Mouse (Mus musculus): ENCODE measurements around the gene Rai14. TPM values are rescaled to one million over a fixed set of nuclear protein-coding genes. Genes with fewer than 3 reads are reported as not detected.
"Not testable (repeated sequence)": the region's sequence is repeated elsewhere in the genome, so short reads cannot be mapped to it uniquely, and the experiment has no call there.

Gene Rai14
- polyA plus RNA-seq, 1 experiment from 2014 or later = 55.3 TPM

- no peak for TF ChIP-seq CTCF (IDR thresholded peaks at IDR 0.05)
- ChIA-PET POLR2A (no interaction called here), CTCF (interaction anchor here (1.6 to 2.1 kb wide), 2 partner anchors 22 to 61 kb away, joined by 4 to 5 read pairs; no protein-coding TSS in a partner anchor)
- DNase-seq (ENCODE audit: low read depth, low spot score) (no peak), ATAC-seq (no peak)
- H3K27me3 ChIP-seq = no peaks in the 10 kb centered on the region
- in situ Hi-C loops (cut with MboI; ENCODE audit: low pct_unique_long_range_greater_than_20kb) = no loop called here
Observed at GRCm38 (mm10) chr15:10564201-10564600, 150.2 kb downstream of the Rai14 start.

- ChIA-PET CTCF (no interaction called here), POLR2A (no interaction called here)
- in situ Hi-C loops (cut with MboI; ENCODE audit: low pct_unique_long_range_greater_than_20kb) = no loop called here
- ATAC-seq = no peak
- DNase-seq (ENCODE audit: low read depth, low spot score) = no peak
- H3K27me3 ChIP-seq = no peaks in the 10 kb centered on the region
- no peak for TF ChIP-seq CTCF (IDR thresholded peaks at IDR 0.05)
Observed at GRCm38 (mm10) chr15:10562281-10562680, 152.1 kb downstream of the Rai14 start.

GRCm38 (mm10) chr15:10560005-10560404, 154.4 kb downstream of the Rai14 start:
- POLR2A ChIA-PET = no interaction called here
- CTCF ChIA-PET = no interaction called here
- TF ChIP-seq CTCF (IDR thresholded peaks at IDR 0.05) = no peak
- in situ Hi-C loops (cut with MboI; ENCODE audit: low pct_unique_long_range_greater_than_20kb) = no loop called here
- H3K27me3 ChIP-seq = no peaks in the 10 kb centered on the region
- DNase-seq (ENCODE audit: low read depth, low spot score) (no peak), ATAC-seq (peak; percentile 71)

GRCm38 (mm10) chr15:10558465-10558864, 156.0 kb downstream of the Rai14 start, which contains the start of gene Ttc23l:
TSS of gene Ttc23l (minus strand) at chr15:10558668.
- ATAC-seq (no peak), DNase-seq (ENCODE audit: low read depth, low spot score) (no peak)
- ChIA-PET CTCF (no interaction called here), POLR2A (no interaction called here)
- in situ Hi-C loops (cut with MboI; ENCODE audit: low pct_unique_long_range_greater_than_20kb) = no loop called here
- TF ChIP-seq CTCF (IDR thresholded peaks at IDR 0.05) = no peak
- H3K27me3 ChIP-seq = no peaks in the 10 kb centered on the region

GRCm38 (mm10) chr15:10554336-10554735, 160.1 kb downstream of the Rai14 start:
- DNase-seq (ENCODE audit: low read depth, low spot score) (no peak), ATAC-seq (peak; percentile 35)
- no peaks in the 10 kb centered on the region for H3K27me3 ChIP-seq
- ChIA-PET CTCF (interaction anchor here (1.0 to 2.1 kb wide), 2 partner anchors 9 to 20 kb away, joined by 3 to 6 read pairs; no protein-coding TSS in a partner anchor), POLR2A (no interaction called here)
- no peak for TF ChIP-seq CTCF (IDR thresholded peaks at IDR 0.05)
- in situ Hi-C loops (cut with MboI; ENCODE audit: low pct_unique_long_range_greater_than_20kb) = no loop called here

- ATAC-seq (no peak), DNase-seq (ENCODE audit: low read depth, low spot score) (no peak)
- no peak for TF ChIP-seq CTCF (IDR thresholded peaks at IDR 0.05)
Observed at GRCm38 (mm10) chr15:10540271-10541088, 173.9 kb downstream of the Rai14 start.

GRCm38 (mm10) chr15:10535969-10536368, 178.5 kb downstream of the Rai14 start:
- ChIA-PET CTCF (no interaction called here), POLR2A (no interaction called here)
- no peaks in the 10 kb centered on the region for H3K27me3 ChIP-seq
- DNase-seq (ENCODE audit: low read depth, low spot score) (no peak), ATAC-seq (no peak)
- no peak for TF ChIP-seq CTCF (IDR thresholded peaks at IDR 0.05)
- in situ Hi-C loops (cut with MboI; ENCODE audit: low pct_unique_long_range_greater_than_20kb) = no loop called here

More at GRCm38 (mm10) chr15:10540271-10541088, 173.9 kb downstream of the Rai14 start:
- in situ Hi-C loops (cut with MboI; ENCODE audit: low pct_unique_long_range_greater_than_20kb) = no loop called here
- H3K27me3 ChIP-seq = no peaks in the 10 kb centered on the region
- ChIA-PET POLR2A (interaction anchor here (0.6 kb wide), 1 partner anchor 180 kb away, joined by 9 read pairs; no protein-coding TSS in a partner anchor), CTCF (interaction anchor here (1.0 kb wide), 1 partner anchor 39 kb away, joined by 3 read pairs; no protein-coding TSS in a partner anchor)

- CTCF ChIA-PET = interaction anchor here (0.6 kb wide), 1 partner anchor 64 kb away, joined by 3 read pairs; the partner anchor contains the start of gene Dnajc21
Observed at GRCm38 (mm10) chr15:10534591-10534990, 179.8 kb downstream of the Rai14 start.

GRCm38 (mm10) chr15:10533361-10533760, 181.1 kb downstream of the Rai14 start:
- ATAC-seq; H3K27me3 ChIP-seq; DNase-seq (ENCODE audit: low read depth, low spot score); POLR2A ChIA-PET; in situ Hi-C loops (cut with MboI; ENCODE audit: low pct_unique_long_range_greater_than_20kb): not testable (repeated sequence)
- CTCF ChIA-PET = interaction anchor here (1.2 to 1.3 kb wide), 2 partner anchors 17 to 20 kb away, joined by 3 to 4 read pairs; no protein-coding TSS in a partner anchor

More at GRCm38 (mm10) chr15:10534591-10534990, 179.8 kb downstream of the Rai14 start:
- DNase-seq (ENCODE audit: low read depth, low spot score) (no peak), ATAC-seq (no peak)
- in situ Hi-C loops (cut with MboI; ENCODE audit: low pct_unique_long_range_greater_than_20kb) = no loop called here
- POLR2A ChIA-PET = no interaction called here
- TF ChIP-seq CTCF (IDR thresholded peaks at IDR 0.05) = peak; percentile 15
- H3K27me3 ChIP-seq = no peaks in the 10 kb centered on the region

GRCm38 (mm10) chr15:10531352-10531751, 183.1 kb downstream of the Rai14 start:
- H3K27me3 ChIP-seq = no peaks in the 10 kb centered on the region
- DNase-seq (ENCODE audit: low read depth, low spot score) (no peak), ATAC-seq (no peak)
- in situ Hi-C loops (cut with MboI; ENCODE audit: low pct_unique_long_range_greater_than_20kb) = no loop called here
- POLR2A ChIA-PET = no interaction called here
- TF ChIP-seq CTCF (IDR thresholded peaks at IDR 0.05) = no peak
- CTCF ChIA-PET = no interaction called here

- CTCF ChIA-PET = no interaction called here
- POLR2A ChIA-PET = no interaction called here
- in situ Hi-C loops (cut with MboI; ENCODE audit: low pct_unique_long_range_greater_than_20kb) = no loop called here
- H3K27me3 ChIP-seq = no peaks in the 10 kb centered on the region
- no peak for TF ChIP-seq CTCF (IDR thresholded peaks at IDR 0.05)
- ATAC-seq = no peak
- no peak for DNase-seq (ENCODE audit: low read depth, low spot score)
Observed at GRCm38 (mm10) chr15:10525896-10526295, 188.5 kb downstream of the Rai14 start.

Other genes starting within 250 kb of the Rai14 start
- gene Dnajc21, start 244.1 kb downstream of the Rai14 start, polyA plus RNA-seq (2021) = 34.2 TPM
- gene Brix1, start 228.7 kb downstream of the Rai14 start, polyA plus RNA-seq (2021) = 41.2 TPM
- 19.0 TPM for gene Rad1, start 228.6 kb downstream of the Rai14 start, polyA plus RNA-seq (2021)
- not detected for gene Ttc23l, start 156.0 kb downstream of the Rai14 start, polyA plus RNA-seq (2021)
- 0.05 TPM for gene C1qtnf3, start 237.7 kb upstream of the Rai14 start, polyA plus RNA-seq (2021)

Measured in Patski (cell line).